In genomic region chr12:112591240-112591639, GRCm38 (mm10) we compare ENCODE assay signal across 11 mouse cellular contexts. TPM values are rescaled to one million over a fixed set of nuclear protein-coding genes. Genes with fewer than 3 reads are reported as not detected.
DNase-seq lines count a peak whose midpoint lies in the region; TF ChIP-seq lines count a peak whose summit lies in the region.
"Had no signal": no experiment of that assay in that cellular context is flagged by ENCODE, and none has a peak within 500 bp of the region (broad histone marks: within the 10 kb centered on the region; RNA-seq: fewer than 3 reads in every experiment).

No protein-coding gene starts in this region.

- peak; percentile 10 for DNase-seq in gastrocnemius, adult 2 months
- no peak for DNase-seq in gastrocnemius, postnatal 14 days
- DNase-seq in layer of hippocampus, adult 2 months (ENCODE audit: low spot score in 2 of 2) = no peak
- no peak for DNase-seq in layer of hippocampus, adult 18-20 months (ENCODE audit: low spot score in 2 of 2)
- no peak for DNase-seq in CH12.LX (ENCODE audit: extremely low read depth)
- DNase-seq: adrenal gland, postnatal 25 days; gastrocnemius, postnatal 10 days had no signal

- peaks cover 0 to 60% of the 10 kb centered on the region in 2 experiments for H3K36me3 ChIP-seq in CH12.LX (replicated peaks in 1 of 2; ENCODE audit: control insufficient read depth in 1 of 2, insufficient read depth in 1 of 2, low read length in 1 of 2)
- H3K36me3 ChIP-seq: embryonic facial prominence, embryonic 12.5 days; heart, embryonic 15.5 days; hindbrain, embryonic 15.5 days had no signal

- TF ChIP-seq CTCF in gastrocnemius, adult 2 months (IDR thresholded peaks at IDR 0.05) = no peak
- no peak for TF ChIP-seq CTCF in layer of hippocampus, adult 2 months (conservative IDR thresholded peaks at IDR 0.05)
- TF ChIP-seq CTCF in CH12.LX (conservative IDR thresholded peaks at IDR 0.05 in 1 of 2, IDR thresholded peaks at IDR 0.05 in 1 of 2; ENCODE audit: low read depth in 2 of 2, low read length in 2 of 2) = no peak
- TF ChIP-seq CTCF in cortical plate, adult 2 months (IDR thresholded peaks at IDR 0.05; ENCODE audit: extremely low read depth, insufficient read depth, low read length) = no peak

- peak overlapping the region; percentile 85 for H3K4me3 ChIP-seq in gastrocnemius, adult 2 months
- H3K4me3 ChIP-seq in layer of hippocampus, adult 2 months = peak overlapping the region; percentile 65; the same call in 1 of the 2 replicates
- peak overlapping the region; percentile 0 to 91 (median 82) for H3K4me3 ChIP-seq in CH12.LX (replicated peaks in 1 of 3; ENCODE audit: low read depth in 2 of 3, low read length in 2 of 3, poor library complexity in 1 of 3)
- peak overlapping the region; percentile 63; the same call in 1 of the 2 replicates for H3K4me3 ChIP-seq in cortical plate, adult 2 months (ENCODE audit: insufficient read depth, low read length)
- H3K4me3 ChIP-seq: embryonic facial prominence, embryonic 12.5 days; heart, embryonic 15.5 days; hindbrain, embryonic 15.5 days had no signal

- peaks cover 63% of the 10 kb centered on the region for H3K79me2 ChIP-seq in CH12.LX (replicated peaks; ENCODE audit: control insufficient read depth, extremely low read depth, insufficient read depth, poor library complexity, severe bottlenecking)

- peak overlapping the region; percentile 79 for H3K27ac ChIP-seq in gastrocnemius, adult 2 months
- H3K27ac ChIP-seq in layer of hippocampus, adult 2 months = peak overlapping the region; percentile 93
- H3K27ac ChIP-seq in CH12.LX (ENCODE audit: insufficient read depth, low read depth) = peak overlapping the region; percentile 9; the same call in 1 of the 2 replicates
- H3K27ac ChIP-seq in cortical plate, adult 2 months (ENCODE audit: insufficient read depth, low read length) = peak overlapping the region; percentile 83; the same call in 1 of the 2 replicates
- H3K27ac ChIP-seq: embryonic facial prominence, embryonic 12.5 days; heart, embryonic 15.5 days; hindbrain, embryonic 15.5 days had no signal

- no peak for TF ChIP-seq POLR2A in CH12.LX (IDR thresholded peaks at IDR 0.05; ENCODE audit: low read depth, low read length)
- no peak for TF ChIP-seq POLR2A in cortical plate, adult 2 months (IDR thresholded peaks at IDR 0.05; ENCODE audit: extremely low read depth, insufficient read depth, low read length)

- H3K4me1 ChIP-seq in CH12.LX (ENCODE audit: control insufficient read depth in 1 of 2, insufficient read depth in 2 of 2) = peaks cover 67 to 69% of the 10 kb centered on the region in 2 experiments
- H3K4me1 ChIP-seq in cortical plate, adult 2 months (ENCODE audit: control insufficient read depth, insufficient read depth, low read length) = peaks cover 22% of the 10 kb centered on the region

- dilution Hi-C loops in CH12.LX (cut with MboI; ENCODE audit: extremely low pct_ligation_motif_present, extremely low pct_unique_long_range_greater_than_20kb, low sequenced_read_pairs) = no loop called here

- H3K4me2 ChIP-seq in CH12.LX (ENCODE audit: insufficient read depth, low read depth, poor library complexity, severe bottlenecking) = peak overlapping the region; percentile 80; the same call in 1 of the 2 replicates
- H3K4me2 ChIP-seq: embryonic facial prominence, embryonic 12.5 days; heart, embryonic 15.5 days; hindbrain, embryonic 15.5 days had no signal

- no peak for TF ChIP-seq RAD21 in CH12.LX (IDR thresholded peaks at IDR 0.05; ENCODE audit: low read depth, low read length)

- no peak for TF ChIP-seq EP300 in CH12.LX (IDR thresholded peaks at IDR 0.05; ENCODE audit: low read length)

- intact Hi-C loops in gastrocnemius, adult 2 months (cut with DNase I) = no loop called here
- intact Hi-C loops in gastrocnemius, postnatal 14 days (cut with DNase I; ENCODE audit: low total_unique reads) = no loop called here

- in situ Hi-C loops in CH12.LX (cut with MboI; ENCODE audit: low pct_ligation_motif_present, low pct_unique_long_range_greater_than_20kb, low sequenced_read_pairs) = no loop called here

- H3K9ac ChIP-seq in CH12.LX (ENCODE audit: insufficient read depth, low read depth) = no peak overlapping the region; the same call in 1 of the 2 replicates
- H3K9ac ChIP-seq: embryonic facial prominence, embryonic 12.5 days; heart, embryonic 15.5 days; hindbrain, embryonic 15.5 days had no signal

- H3K27me3 ChIP-seq in CH12.LX (replicated peaks) = no peaks in the 10 kb centered on the region

- no peaks in the 10 kb centered on the region for H3K9me3 ChIP-seq in CH12.LX (replicated peaks; ENCODE audit: low read length)
- H3K9me3 ChIP-seq: embryonic facial prominence, embryonic 12.5 days; heart, embryonic 15.5 days; hindbrain, embryonic 15.5 days had no signal

TF ChIP-seq in CH12.LX, 34 proteins besides CTCF, POLR2A, EP300 and RAD21:
- no peak for TF ChIP-seq TCF12 (IDR thresholded peaks at IDR 0.05; ENCODE audit: low read depth, low read length)
- no peak for TF ChIP-seq BHLHE40 (IDR thresholded peaks at IDR 0.05; ENCODE audit: low read depth, low read length)
- TF ChIP-seq CHD1 (IDR thresholded peaks at IDR 0.05; ENCODE audit: low read depth, low read length) = no peak
- TF ChIP-seq GABPA (IDR thresholded peaks at IDR 0.05; ENCODE audit: insufficient replicate concordance, low read depth, low read length) = no peak

RNA-seq across cellular contexts. Expression of gene Inf2, which starts 2.7 kb away (rescaled TPM):
- total RNA-seq in gastrocnemius, adult 2 months (2021) = 10 to 100 TPM in 1 of 2 experiments, 1 to 10 TPM in 1; 8.2 to 13.0 TPM
- total RNA-seq in gastrocnemius, postnatal 14 days (2021) = 10 to 100 TPM; 15.0 to 16.1 TPM
- total RNA-seq in layer of hippocampus, adult 2 months (2021) = 100 to 1,000 TPM; 131 to 138 TPM
- total RNA-seq in layer of hippocampus, adult 18-20 months (2021) = 100 to 1,000 TPM; 105 to 111 TPM
- total RNA-seq in CH12.LX (2012; rRNA removed) = 29.7 and 36.6 TPM in 2 replicates
- total RNA-seq in CH12.LX (2014; rRNA removed) = 13.5 and 13.9 TPM in 2 replicates
- polyA plus RNA-seq in CH12.LX (2012; ENCODE audit: insufficient read length, low read depth) = 129 and 131 TPM in 2 replicates
- polyA plus RNA-seq in cortical plate, adult 2 months (2012; rRNA removed) = 104 and 122 TPM in 2 replicates

RNA-seq across cellular contexts. Expression of gene Adssl1, which starts 28.6 kb away (rescaled TPM):
- 1,000 to 10,000 TPM; 1,028 to 1,061 TPM for total RNA-seq in gastrocnemius, adult 2 months (2021)
- 100 to 1,000 TPM; 462 to 471 TPM for total RNA-seq in gastrocnemius, postnatal 14 days (2021)
- total RNA-seq in layer of hippocampus, adult 2 months (2021) = 10 to 100 TPM; 10.1 to 10.6 TPM
- total RNA-seq in layer of hippocampus, adult 18-20 months (2021) = 10 to 100 TPM; 14.3 to 15.7 TPM
- 9.4 and 10.7 TPM in 2 replicates for total RNA-seq in CH12.LX (2012; rRNA removed)
- 10.2 and 11.8 TPM in 2 replicates for total RNA-seq in CH12.LX (2014; rRNA removed)
- polyA plus RNA-seq in CH12.LX (2012; ENCODE audit: insufficient read length, low read depth) = 29.4 and 37.1 TPM in 2 replicates
- polyA plus RNA-seq in cortical plate, adult 2 months (2012; rRNA removed) = 38.0 and 44.6 TPM in 2 replicates

RNA-seq across cellular contexts. Expression of gene Siva1, which starts 53.2 kb away (rescaled TPM):
- total RNA-seq in gastrocnemius, adult 2 months (2021) = 10 to 100 TPM; 18.6 to 25.3 TPM
- 10 to 100 TPM; 16.9 to 18.7 TPM for total RNA-seq in gastrocnemius, postnatal 14 days (2021)
- total RNA-seq in layer of hippocampus, adult 2 months (2021) = 10 to 100 TPM; 19.6 to 20.1 TPM
- 10 to 100 TPM; 23.4 TPM for total RNA-seq in layer of hippocampus, adult 18-20 months (2021)
- total RNA-seq in CH12.LX (2012; rRNA removed) (137 and 149 TPM in 2 replicates), CH12.LX (2014; rRNA removed) (78.1 and 81.9 TPM in 2 replicates)
- polyA plus RNA-seq in CH12.LX (2012; ENCODE audit: insufficient read length, low read depth) = 135 and 158 TPM in 2 replicates
- 25.6 and 29.3 TPM in 2 replicates for polyA plus RNA-seq in cortical plate, adult 2 months (2012; rRNA removed)

Comparison
In these comparisons a context has a peak if more than half of its experiments do, and no peak if none do; other contexts are left out.
1. H3K27ac ChIP-seq: peak in every context shown above with its lines; median percentile 93 in layer of hippocampus, adult 2 months; 83 in cortical plate, adult 2 months; 79 in gastrocnemius, adult 2 months; 9 in CH12.LX.
2. RNA of gene Adssl1, which starts 28.6 kb away (total RNA-seq): 1,028 to 1,061 TPM in gastrocnemius, adult 2 months and 462 to 471 TPM in gastrocnemius, postnatal 14 days; 14.3 to 15.7 TPM in layer of hippocampus, adult 18-20 months, 9.4 to 11.8 TPM in CH12.LX and 10.1 to 10.6 TPM in layer of hippocampus, adult 2 months; every median in the first group is over 10 times any median in the second.
3. Peak in every context shown above with its lines, with median percentiles within 50 percentile points of each other: H3K4me3 ChIP-seq.